Mouse (Mus musculus): ENCODE measurements around the gene Crtac1.

- no peak for TF ChIP-seq TAL1 (IDR thresholded peaks at IDR 0.05; ENCODE audit: low read length)
- no peak for TF ChIP-seq GATA1 (IDR thresholded peaks at IDR 0.05; ENCODE audit: low read length)
Measured at GRCm38 (mm10) chr19:42256611-42257240, 174.9 kb downstream of the Crtac1 start.

Data from erythroblast, embryonic 14.5 days (primary cell).